Mouse (Mus musculus): ENCODE measurements at regions not wholly inside any gene's neighbourhood (a gene's known extent, or its start where the extent isn't known, plus 50 kb on each side); places are given as distances from the start of the nearest gene placed in this dataset.

GRCm38 (mm10) chr3:72825618-72826017 is 142.0 kb downstream of the Sis start:
- no peak for DNase-seq (ENCODE audit: extremely low spot score in 1 of 2, low spot score in 1 of 2)

DNA sequence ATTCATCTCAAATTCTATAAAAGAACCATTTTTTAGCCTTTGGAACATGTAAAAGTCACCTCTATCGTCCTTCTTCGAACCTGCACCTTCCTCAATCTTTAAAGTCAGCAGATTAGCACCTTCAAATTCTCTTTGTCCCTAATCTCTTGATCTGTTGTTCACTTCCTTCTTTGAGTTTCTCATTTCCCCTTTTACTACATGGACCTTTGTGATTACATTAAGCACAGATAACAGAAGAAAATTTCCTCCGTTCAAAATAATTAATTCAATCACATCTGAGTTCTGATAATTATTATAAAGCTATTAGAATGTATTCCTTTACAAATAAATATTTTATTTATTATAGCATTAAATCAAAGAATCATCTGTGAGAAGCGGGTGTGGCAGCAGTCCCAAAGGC is 144.5 kb downstream of the Sis start:
- no peak for DNase-seq (ENCODE audit: extremely low spot score in 1 of 2, low spot score in 1 of 2)

DNA sequence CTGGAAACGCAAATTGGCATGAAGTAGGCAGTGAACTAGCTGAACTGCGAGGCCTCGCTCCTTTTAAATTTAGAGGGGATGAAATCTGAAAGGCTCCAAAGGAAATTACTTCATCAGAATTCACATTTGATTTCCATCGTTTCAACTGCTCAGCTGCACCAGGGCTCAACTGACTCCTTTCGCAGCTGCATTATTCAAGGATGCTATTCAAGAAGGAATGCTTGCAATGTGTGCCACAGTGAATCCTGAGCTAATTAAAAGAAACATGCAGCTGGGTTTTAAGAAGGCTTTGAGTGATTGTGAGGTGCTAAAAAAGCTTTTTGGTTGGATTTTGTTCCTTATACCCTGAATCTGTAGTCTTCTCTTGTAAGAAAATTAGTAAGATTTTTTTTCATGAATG is 177.1 kb downstream of the Sis start:
- peak in 1 of 2 experiments; percentile 9 for DNase-seq (ENCODE audit: extremely low spot score in 1 of 2, low spot score in 1 of 2)
